Mouse (Mus musculus): ENCODE results near the gene Parp12. TPM values are rescaled to one million over a fixed set of nuclear protein-coding genes. Genes with fewer than 3 reads are reported as not detected.

The Parp12 gene
- 18.6 and 23.0 TPM in 2 replicates for polyA plus RNA-seq (2012; rRNA removed)

DNA sequence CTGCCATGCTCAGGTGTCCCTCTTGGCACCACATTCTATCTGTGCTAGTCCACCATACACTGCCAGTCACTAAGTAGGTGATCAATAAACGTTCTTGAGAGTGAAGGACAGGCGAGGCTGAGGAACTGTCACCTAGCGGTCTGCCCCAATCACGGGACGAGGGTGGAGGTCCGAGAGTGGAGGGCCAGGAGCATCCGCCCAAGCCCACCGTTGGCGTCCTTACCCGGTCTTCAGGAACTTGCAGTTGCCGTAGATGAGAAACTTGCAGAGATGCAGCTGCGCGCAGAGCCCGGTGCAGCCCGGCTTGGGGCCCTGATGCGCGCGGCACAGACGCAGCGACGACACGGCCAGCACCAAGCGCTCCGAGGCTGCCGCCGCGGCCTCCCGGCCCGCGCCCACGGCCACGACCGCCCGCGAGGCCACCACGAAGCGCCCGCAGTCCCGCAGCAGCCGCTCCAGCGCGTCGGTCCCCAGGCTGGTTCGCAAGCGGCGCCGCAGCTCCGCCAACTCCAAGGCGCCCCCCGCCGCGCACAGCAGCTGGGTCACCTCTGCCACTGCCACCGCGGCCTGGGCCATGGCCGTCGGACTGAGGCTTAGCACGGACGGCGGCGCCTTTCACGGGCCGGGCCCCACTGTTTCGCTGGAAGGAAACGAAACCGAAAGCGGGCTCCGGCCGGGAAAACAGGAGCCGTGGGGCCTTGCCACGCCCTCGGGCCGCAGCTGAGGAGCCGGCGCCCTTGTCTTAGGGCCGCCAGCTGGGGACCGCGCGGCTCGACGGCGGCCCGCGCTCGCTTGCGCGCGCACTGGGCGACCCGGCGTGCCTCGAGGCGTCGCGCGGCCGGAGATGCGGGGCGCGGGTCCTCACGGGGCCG lies at the start of gene Parp12:
Gene Parp12, minus strand, starts transcription at position 766 of the 872 bp plus-strand sequence.
- peak in 1 of 2 experiments; percentile 25 for DNase-seq (ENCODE audit: extremely low spot score in 1 of 2, low spot score in 1 of 2)

DNA sequence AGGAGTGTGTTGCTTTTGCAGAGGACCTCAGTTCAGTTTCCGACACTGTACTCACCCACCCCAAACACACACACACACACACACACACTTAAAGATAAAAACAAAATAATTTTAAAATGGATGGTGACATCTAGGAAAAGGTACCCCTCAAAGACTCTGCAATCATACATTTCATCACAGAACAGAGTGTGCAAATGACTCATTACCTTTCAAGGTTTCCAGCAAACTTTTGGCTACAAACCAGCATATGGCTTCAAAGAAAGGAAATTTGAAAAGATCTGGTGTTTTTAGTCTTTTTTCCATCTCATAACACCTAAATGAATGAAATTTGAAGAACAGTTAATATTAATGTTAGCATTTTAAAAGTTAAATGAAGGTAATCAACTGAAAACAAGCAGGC lies 46.7 kb upstream of the Parp12 start:
- no peak for DNase-seq (ENCODE audit: extremely low spot score in 1 of 2, low spot score in 1 of 2)

DNA sequence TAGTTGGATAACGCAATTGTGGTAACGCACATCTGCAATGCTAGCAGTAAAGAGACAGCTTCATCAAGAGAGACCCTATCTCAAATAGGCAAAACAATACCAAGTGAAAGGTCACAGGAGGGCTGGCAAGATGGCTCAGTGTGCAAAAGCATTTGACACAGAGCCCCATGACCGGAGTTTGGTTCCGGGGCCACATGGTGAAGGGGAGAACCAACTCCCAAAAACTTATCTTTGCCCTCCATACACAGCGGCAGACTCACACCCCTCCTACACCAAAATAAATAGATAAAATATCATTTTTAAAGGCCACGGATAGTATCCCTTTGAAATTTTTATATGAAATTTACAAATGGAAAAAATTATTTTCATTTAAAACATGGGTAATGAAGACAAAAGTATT lies 43.8 kb upstream of the Parp12 start:
- no peak for DNase-seq (ENCODE audit: extremely low spot score in 1 of 2, low spot score in 1 of 2)

DNA sequence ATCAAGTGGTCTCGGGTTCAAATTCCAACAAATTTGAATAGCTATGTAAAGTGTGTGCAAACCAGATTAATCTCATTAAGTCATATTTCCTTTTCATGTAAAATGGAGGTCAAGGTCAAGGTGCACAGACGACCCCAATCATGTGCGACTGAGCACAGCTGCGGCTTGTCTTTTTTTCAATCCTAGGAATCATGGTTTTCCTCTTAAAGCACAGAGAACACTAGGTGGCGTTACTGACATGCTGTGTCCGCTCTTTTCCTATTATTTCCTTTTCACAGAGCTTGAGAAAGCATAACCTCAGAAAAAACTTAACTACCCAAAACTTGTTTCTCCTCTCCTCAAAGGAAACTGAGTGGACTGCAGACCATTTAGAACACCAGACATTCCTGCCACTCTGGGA lies 27.9 kb upstream of the Parp12 start:
- peak in 1 of 2 experiments; percentile 31 for DNase-seq (ENCODE audit: extremely low spot score in 1 of 2, low spot score in 1 of 2)

DNA sequence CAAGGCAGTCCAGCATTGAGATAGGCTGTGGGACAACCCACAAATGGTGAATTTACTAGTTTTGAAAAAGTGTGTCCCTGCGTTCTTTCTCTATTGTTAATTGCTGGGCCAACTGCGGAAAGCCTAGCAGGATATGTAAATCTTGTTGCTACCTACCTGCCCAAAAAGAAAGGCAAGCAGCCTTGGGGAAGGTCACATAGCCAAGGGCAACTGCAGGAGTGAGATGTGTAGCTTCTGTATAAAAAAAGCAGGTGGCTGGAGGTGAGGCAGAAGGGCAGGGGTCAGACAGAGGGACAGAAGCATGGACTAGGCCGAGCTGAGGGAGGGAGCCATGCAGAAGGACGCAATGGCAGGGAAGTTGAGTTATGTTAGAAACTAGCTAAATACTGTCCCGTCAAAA lies 14.4 kb upstream of the Parp12 start:
- DNase-seq (ENCODE audit: extremely low spot score in 1 of 2, low spot score in 1 of 2) = no peak

DNA sequence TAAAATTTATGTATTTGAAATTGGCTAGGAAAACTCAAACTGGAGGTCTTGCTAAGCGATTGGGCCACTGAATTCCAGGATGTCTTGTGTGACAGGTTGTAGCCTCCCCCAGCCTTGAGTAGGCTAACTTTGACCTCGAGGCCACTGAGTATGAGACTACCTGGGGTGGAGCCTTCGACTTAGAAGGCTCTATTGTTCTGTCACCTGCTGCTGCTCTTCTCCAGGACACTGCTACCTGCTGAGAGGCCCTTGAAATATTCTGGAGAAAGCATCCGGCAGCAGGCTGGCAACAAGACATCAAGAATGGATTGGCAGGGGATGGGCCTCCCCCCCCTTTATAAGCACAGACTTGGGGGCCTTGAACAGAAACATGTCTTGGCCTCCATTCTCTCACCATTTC lies 13.3 kb upstream of the Parp12 start:
- no peak for DNase-seq (ENCODE audit: extremely low spot score in 1 of 2, low spot score in 1 of 2)

DNA sequence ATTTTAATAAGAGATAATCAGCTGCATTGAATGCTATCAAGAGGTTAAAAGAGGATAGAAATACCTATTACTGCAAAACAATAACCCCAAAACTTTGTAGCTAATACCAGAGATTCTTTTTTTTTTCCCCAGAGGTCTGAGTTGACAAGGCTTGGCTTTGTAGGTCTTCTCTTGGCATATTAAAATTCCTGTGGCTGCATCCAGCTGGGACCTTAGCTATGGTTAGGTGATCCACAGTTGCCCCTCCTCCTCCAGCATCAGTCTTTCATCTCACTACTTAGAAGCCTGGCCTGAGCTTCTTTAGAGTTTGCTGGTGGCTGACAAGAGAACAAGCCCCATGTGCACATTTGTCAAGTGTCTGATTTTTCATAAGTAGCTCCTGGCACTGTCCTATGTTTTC lies 6.6 kb upstream of the Parp12 start:
- no peak for DNase-seq (ENCODE audit: extremely low spot score in 1 of 2, low spot score in 1 of 2)

DNA sequence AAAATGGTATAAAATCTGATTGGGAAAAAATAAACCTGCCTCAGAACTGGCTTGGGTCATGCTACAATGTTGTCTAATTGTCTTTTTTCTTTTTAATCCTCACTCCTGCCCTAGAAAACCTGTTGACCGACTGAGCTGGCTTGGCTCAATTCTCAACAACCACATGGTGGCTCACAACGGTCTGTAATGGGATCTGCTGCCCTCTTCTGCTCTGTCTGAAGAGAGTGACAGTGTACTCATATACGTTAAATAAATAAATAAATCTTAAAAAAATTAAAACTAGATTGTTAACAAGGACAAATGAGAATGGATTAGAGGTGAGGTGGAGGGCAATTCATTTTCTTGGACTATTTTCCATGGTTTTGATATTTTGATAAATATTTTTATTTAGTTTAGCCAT lies 2.5 kb upstream of the Parp12 start:
- no peak for DNase-seq (ENCODE audit: extremely low spot score in 1 of 2, low spot score in 1 of 2)

DNA sequence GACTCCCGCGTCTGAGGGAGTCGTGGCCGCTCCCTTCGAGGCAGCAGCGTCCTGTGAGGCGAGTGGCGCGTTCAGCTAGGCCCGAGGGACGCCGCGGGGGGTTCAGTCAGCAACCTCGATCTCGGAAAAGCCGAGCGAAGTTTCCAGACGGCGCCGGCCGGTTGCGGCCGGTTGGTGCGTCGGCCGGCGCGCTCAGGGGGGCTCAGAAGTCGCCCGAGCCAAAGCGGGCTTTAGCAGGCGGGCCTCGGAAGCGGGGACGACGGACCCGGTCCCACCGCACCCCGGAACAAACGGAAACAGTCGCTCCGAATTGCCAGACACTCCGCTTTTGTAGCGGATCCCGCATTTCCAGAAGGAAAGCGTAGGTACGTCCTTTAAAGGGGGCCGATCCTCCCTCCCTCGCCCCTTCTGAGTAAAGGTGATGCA lies 320 bp upstream of the Parp12 start:
- no peak for DNase-seq (ENCODE audit: extremely low spot score in 1 of 2, low spot score in 1 of 2)

DNA sequence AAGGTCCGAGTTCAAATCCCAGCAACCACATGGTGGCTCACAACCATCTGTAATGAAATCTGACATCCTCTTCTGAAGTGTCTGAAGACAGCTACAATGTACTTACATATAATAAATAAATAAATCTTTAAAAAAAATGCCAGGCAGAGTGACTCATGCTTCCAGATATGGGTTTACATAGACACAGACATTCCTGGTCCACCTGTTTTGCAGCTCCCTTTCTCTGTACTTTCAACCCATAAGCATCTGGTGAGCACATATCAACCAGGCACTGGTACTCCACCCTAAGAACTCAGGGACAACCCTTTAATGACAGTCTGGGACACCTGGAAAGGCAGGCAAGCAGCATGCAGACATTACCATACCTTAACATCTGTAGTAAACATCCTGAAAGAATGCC lies 2.7 kb downstream of the Parp12 start:
- DNase-seq (ENCODE audit: extremely low spot score in 1 of 2, low spot score in 1 of 2) = no peak

DNA sequence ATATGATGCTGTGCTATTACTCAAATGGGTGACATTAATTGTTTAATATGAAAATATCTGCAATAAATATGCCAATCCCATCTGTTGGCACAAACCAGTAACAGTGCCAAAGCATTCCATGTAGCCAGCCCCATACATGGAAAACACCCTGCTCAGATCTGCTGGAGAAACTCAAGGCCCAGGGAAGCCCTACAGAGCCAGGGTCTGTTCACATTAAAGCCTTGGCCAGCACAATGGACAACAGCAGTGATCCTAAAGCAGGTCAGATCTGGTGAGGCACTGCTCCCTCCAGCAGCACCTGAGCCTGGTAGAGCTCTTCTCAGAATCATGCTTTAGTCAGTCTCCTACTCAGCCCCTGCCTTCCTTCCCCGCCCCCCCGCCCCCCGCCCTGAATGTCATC lies 5.0 kb downstream of the Parp12 start:
- no peak for DNase-seq (ENCODE audit: extremely low spot score in 1 of 2, low spot score in 1 of 2)

DNA sequence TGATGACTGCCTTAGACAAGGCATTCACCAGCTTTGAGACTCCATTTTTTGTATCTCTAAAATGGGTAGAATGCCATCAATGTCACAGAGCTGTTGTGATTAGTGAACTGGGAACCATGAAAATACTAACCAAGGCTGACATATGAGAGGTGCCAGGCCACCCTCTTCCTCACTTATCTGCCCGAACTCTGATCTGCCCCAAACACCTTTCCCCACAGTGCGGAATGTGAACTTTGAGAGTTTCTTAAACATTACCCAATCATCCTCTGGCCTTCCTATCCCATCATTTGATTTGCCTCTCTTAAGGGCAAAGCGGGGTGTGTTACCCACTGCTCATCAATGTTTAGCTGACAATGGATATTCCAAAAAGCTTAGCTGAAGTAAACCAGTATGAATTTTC lies 5.4 kb downstream of the Parp12 start:
- no peak for DNase-seq (ENCODE audit: extremely low spot score in 1 of 2, low spot score in 1 of 2)

DNA sequence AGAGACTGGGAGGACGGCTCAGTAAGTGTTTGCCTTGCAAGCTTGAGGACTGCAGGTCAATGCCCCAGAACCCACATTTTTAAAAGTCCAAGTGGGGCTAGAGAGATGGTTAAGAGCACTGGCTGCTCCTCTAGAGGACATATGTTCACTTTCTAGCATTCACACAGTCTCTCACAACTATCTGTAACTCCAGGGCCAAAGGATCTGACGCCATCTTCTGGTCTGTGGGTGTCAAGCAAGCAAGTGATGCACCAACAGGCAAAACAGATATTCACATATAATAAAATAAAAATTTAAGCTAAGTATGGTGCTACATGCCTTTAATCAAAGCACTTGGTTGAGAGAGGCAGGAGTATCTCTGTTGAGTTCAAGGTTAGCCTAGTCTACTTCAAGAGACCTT lies 11.3 kb downstream of the Parp12 start:
- DNase-seq (ENCODE audit: extremely low spot score in 1 of 2, low spot score in 1 of 2) = peak in 1 of 2 experiments; percentile 13

DNA sequence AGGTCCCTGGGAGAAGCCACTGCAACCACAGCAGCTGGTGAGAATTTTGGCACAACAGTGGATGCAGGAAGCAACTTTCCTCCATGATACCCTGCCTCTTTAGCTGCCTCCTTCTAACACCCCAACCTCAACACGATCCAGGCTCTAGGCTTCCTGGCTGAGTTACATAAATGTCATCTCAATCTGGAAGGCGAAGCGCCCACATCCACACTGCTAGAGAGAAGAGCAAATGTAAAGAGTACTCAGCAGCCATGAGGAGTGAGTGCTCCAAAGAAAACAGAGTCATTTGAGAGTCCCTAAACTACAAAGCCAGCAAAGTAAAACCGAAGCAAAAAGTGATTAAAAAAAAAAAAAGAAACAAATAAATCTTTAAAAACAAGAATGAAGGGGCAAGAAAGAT lies 13.5 kb downstream of the Parp12 start:
- peak in 1 of 2 experiments; percentile 27 for DNase-seq (ENCODE audit: extremely low spot score in 1 of 2, low spot score in 1 of 2)

DNA sequence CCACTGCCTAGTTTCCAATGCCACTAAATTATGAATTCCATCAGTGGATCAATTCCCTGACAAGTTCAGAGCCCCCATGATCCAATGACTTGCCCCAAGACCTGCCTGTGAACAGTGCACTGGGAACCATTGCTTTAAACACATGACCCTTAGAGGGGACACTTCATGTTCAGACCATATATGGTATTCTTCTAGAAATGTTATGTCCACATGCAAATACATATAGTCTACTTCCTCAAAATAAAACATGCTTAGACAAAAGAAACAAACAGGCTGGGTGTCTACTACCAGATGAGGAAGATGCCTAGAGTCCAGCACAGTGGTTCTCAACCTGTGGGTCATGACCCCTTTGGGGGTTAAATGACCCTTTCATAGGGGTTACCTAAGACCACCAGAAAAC lies 41.7 kb downstream of the Parp12 start:
- no peak for DNase-seq (ENCODE audit: extremely low spot score in 1 of 2, low spot score in 1 of 2)

DNA sequence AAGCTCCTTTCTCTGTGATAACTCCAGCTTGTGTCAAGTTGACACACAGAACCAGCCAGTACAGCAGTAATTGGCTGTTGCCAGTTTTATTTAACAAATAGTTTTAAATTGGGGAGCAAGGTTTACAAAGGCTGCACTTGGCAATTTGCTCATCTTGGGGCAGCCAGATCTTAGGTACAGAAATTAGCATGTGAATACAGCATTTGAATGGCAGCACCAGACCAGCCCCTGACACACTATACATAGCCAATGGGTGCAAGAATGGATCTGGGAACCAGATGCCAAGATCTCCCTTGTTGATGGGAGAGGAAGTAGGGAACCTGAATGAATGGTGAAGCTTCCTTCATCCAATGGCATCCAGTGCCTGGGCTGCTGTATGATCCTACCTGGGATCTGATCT lies 44.0 kb downstream of the Parp12 start:
- DNase-seq (ENCODE audit: extremely low spot score in 1 of 2, low spot score in 1 of 2) = no peak

DNA sequence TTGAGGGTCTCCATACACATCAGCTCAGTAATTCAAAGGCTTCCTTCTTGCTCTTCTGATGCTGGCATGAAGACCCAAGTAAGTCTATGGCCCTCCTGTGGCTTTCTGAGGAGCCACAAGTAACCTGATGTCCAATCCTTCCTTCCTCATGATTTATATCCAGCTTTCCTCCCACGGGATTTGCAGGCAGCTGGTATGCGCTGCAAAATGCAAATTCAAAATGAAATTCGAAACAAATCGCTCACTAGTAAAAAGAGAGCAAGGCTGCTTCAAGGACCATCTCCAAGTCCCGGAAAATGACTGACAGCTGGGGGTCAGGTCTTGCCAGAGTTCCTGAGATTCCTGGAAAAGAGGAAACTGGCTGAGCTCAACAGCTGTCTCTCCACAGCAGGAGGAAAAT lies 45.5 kb downstream of the Parp12 start:
- DNase-seq (ENCODE audit: extremely low spot score in 1 of 2, low spot score in 1 of 2) = peak in 1 of 2 experiments; percentile 50

DNA sequence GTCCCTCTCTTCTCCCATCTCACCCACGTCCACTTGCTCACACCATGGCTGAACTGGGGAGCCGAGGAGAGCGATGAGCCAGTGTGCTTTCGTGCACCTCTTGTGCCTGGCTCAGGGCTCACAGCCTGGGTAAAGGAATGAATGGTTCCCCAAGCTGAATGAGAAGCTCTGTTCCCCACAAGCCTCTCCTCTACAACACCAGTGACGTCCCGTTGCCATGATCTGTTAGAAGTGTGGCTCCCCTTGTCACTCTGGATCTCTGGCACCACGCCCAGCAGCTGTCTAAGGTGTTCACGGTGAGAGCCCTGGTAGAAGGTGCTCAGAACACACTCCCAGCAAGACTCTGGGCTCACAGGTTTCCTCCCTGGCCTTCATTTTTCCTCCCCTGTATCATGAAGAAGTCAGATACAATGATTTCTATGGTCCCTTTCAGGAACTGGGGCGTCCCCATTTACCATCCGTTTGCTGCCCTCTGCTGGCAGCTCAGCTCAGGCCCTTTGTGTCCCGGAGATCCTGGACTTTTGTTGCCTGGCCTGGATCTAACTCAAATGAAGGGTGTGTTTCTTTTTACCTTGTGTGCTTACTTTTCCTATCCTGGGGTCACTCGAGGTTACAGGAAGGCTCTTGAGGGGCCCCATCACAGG lies 51.1 kb downstream of the Parp12 start:
- DNase-seq (ENCODE audit: extremely low spot score in 1 of 2, low spot score in 1 of 2) = peak; percentile 58 to 91

DNA sequence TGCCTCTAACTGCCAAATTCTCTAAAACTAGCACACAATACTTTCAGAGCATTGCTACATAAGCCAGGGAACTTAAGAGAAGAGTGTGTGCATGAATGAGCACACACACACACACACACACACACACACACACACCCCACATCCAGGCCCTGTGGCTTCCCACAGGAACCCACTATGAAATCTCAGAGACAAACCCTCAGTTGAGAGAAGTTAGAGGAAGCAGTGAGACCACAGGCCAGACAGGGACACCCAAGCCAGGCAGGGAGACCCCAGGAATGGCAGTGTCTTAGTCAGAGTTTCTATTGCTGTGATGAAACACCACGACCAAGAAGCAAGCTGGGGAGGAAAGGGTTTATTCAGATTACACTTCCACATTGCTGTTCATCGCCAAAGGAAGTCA lies 54.6 kb downstream of the Parp12 start:
- DNase-seq (ENCODE audit: extremely low spot score in 1 of 2, low spot score in 1 of 2) = no peak

DNA sequence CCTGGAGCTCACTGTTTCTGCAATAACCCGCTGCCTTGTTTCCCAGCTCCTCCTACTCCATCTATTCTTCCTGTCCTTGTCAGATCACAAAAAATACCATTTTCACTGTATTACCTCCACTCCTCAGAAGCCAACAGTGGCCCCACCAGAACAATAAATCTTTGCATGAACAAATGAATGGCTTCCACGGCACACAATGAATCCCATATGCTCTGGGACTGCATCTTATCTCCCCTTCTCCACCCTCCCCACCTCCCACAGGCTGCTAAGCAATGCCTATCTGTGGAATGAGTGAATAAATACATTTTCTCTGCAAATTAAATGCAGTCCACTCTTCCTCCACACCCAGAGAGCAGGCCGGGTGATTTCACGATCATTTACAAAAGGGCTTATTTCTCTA lies 57.0 kb downstream of the Parp12 start:
- no peak for DNase-seq (ENCODE audit: extremely low spot score in 1 of 2, low spot score in 1 of 2)

DNA sequence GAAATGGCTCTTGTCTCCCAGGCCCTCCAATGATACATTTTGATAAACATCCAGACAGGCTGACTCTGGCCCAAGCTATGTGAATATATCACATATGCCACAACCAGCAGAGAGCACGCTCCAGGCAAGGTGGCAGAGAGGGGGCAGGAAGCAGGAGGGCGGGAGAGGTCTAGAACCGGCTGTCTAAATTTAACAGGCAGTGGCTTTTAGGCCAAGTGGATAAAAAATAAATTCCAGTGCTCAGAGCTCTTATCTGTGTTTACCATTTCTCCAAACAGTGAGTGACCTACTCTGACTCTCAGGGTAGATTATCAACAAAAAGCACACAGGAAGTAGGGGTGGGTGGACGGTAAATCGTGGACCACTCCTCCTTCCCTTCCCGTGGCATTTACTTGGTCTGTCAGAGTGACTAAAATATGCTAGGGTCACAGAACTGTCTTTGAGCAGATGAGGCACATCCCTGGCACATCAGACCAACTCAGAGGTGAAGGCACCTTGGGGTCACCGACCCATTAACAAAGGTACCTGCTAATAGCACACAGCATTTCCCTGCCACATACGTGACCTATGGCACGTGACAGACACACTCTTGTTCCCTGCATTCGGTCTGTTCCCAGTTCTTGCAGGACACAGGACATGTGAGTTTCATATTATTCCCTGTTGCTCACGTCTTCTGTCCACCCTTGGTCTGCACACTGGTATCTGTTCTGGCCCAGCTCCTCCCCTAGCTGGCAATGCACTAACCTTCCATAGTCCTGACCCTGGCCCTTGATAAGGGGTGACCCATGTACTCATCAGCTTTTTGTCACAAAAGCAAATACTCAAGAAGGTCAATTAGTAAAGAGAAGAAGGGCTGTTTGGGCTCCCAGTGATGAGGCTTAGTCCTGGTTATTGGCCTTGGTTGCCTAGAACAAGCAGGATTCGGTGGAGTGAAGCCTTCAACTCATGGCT lies 58.3 kb downstream of the Parp12 start:
- DNase-seq (ENCODE audit: extremely low spot score in 1 of 2, low spot score in 1 of 2) = no peak
